Mouse (Mus musculus): ENCODE data around the gene Gast. TPM values are rescaled to one million over a fixed set of nuclear protein-coding genes. Genes with fewer than 3 reads are reported as not detected.
A peak's percentile ranks its signal among the peaks of the same experiment; 100 is the strongest.
"Not testable (repeated sequence)": the region's sequence is repeated elsewhere in the genome, so short reads cannot be mapped to it uniquely, and the experiment has no call there.

The Gast gene
- polyA plus RNA-seq, 1 experiment from 2014 or later, result not detected

DNA sequence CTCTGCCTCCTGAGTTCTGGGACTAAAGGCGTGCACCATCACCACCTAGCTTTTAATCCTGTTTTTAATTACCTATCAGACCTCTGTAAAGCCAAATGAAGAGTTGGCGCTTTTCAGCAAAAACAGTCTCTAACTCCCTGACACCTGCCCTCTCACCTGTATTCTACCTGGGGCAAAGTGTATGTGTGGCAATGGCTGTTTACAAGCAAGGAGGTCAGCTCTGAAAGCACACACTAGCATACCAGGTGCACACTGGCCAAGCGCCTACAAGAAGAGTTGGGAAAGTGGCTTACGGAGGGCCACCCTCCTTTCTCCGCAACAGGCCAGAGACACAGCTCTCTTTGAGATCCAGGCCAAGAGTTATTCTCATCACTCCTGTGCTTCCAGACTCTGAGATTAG lies 18.8 kb upstream of the Gast start:
- H3K27ac ChIP-seq (ENCODE audit: low read depth, low read length), result no peak overlapping the region
- 85% methylated on average over 5 of the region's 5 CpGs for WGBS (ENCODE audit: insufficient replicate concordance)

GRCm38 (mm10) chr11:100317826-100318380 lies 16.3 kb upstream of the Gast start:
- WGBS (ENCODE audit: insufficient replicate concordance), result 60% methylated on average over 6 of the region's 6 CpGs
- Histone ChIP-seq H3K36me3 (ENCODE audit: control insufficient read depth, insufficient read depth, low read length) (peaks cover 9% of the 10 kb centered on the region), H3K9ac (ENCODE audit: low read depth, low read length) (no peak overlapping the region), H3K9me3 (replicated peaks; ENCODE audit: control insufficient read depth, low read length) (no peaks in the 10 kb centered on the region), H3K4me1 (ENCODE audit: control insufficient read depth, insufficient read depth, low read length) (no peaks in the 10 kb centered on the region), H3K27me3 (ENCODE audit: control insufficient read depth, insufficient read depth, low read length) (no peaks in the 10 kb centered on the region), H3K27ac (ENCODE audit: low read depth, low read length) (no peak overlapping the region), H3K4me3 (ENCODE audit: low read depth, low read length) (no peak overlapping the region), H3K4me2 (no peak overlapping the region)
- ATAC-seq (replicated peaks; ENCODE audit: insufficient number of reproducible peaks, low FRiP score, low TSS enrichment), result no peak

More for the DNA sequence above, 18.8 kb upstream of the Gast start:
- Histone ChIP-seq H3K4me2 (no peak overlapping the region), H3K4me1 (ENCODE audit: control insufficient read depth, insufficient read depth, low read length) (peaks cover 2% of the 10 kb centered on the region; the same call in 1 of the 2 replicates), H3K9ac (ENCODE audit: low read depth, low read length) (no peak overlapping the region), H3K27me3 (ENCODE audit: control insufficient read depth, insufficient read depth, low read length) (no peaks in the 10 kb centered on the region), H3K36me3 (ENCODE audit: control insufficient read depth, insufficient read depth, low read length) (no peaks in the 10 kb centered on the region), H3K4me3 (ENCODE audit: low read depth, low read length) (no peak overlapping the region), H3K9me3 (replicated peaks; ENCODE audit: control insufficient read depth, low read length) (no peaks in the 10 kb centered on the region)
- ATAC-seq (replicated peaks; ENCODE audit: insufficient number of reproducible peaks, low FRiP score, low TSS enrichment), result no peak

- Histone ChIP-seq H3K4me1 (ENCODE audit: control insufficient read depth, insufficient read depth, low read length) (no peaks in the 10 kb centered on the region), H3K4me2 (peak overlapping the region; percentile 69), H3K9me3 (replicated peaks; ENCODE audit: control insufficient read depth, low read length) (no peaks in the 10 kb centered on the region), H3K27me3 (ENCODE audit: control insufficient read depth, insufficient read depth, low read length) (no peaks in the 10 kb centered on the region), H3K9ac (ENCODE audit: low read depth, low read length) (peak overlapping the region; percentile 60; the same call in 1 of the 2 replicates), H3K27ac (ENCODE audit: low read depth, low read length) (peak overlapping the region; percentile 99; the same call in 1 of the 2 replicates), H3K36me3 (ENCODE audit: control insufficient read depth, insufficient read depth, low read length) (peaks cover 9% of the 10 kb centered on the region), H3K4me3 (ENCODE audit: low read depth, low read length) (peak overlapping the region; percentile 88)
- no peak for ATAC-seq (replicated peaks; ENCODE audit: insufficient number of reproducible peaks, low FRiP score, low TSS enrichment)
- 77% methylated on average over 10 of the region's 10 CpGs for WGBS (ENCODE audit: insufficient replicate concordance)
Observed at GRCm38 (mm10) chr11:100318529-100319451, 15.4 kb upstream of the Gast start.

DNA sequence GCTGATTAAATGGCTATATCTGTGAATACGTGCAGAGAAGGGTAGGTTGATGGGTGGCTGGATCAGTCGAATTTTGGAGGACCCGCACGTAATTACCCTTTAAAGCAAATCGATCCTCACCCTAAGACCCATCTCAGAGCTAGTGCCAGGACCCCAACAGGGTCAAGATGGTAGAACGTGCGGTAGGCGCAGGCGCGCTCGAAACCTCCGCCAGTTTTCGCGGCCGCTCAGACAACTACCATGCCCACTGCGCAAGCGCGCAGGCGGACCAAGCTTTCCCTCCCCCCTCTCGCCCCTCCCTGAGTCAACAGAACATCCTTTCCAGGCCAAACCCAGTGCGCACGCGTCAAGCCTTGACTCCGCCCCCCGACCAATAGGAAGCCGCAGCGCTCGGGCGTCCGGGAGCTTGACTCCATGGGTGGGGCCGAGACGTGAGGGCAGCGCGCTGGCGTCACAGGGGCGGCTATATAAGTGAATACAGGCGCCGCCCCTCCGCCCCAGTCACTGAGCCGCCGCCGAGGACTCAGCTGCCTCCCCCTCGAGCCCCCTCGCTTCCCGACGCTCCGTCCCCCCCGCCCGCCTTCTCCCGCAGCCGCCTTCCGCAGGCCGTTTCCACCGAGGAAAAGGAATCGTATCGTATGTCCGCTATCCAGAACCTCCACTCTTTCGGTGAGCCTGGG lies 14.6 kb upstream of the Gast start, which contains the start of gene Eif1:
Gene Eif1 (plus strand): TSS at position 394 of the 680 bp plus-strand sequence.
- Histone ChIP-seq H3K36me3 (ENCODE audit: control insufficient read depth, insufficient read depth, low read length) (peaks cover 9% of the 10 kb centered on the region), H3K4me1 (ENCODE audit: control insufficient read depth, insufficient read depth, low read length) (no peaks in the 10 kb centered on the region), H3K27me3 (ENCODE audit: control insufficient read depth, insufficient read depth, low read length) (no peaks in the 10 kb centered on the region), H3K9me3 (replicated peaks; ENCODE audit: control insufficient read depth, low read length) (no peaks in the 10 kb centered on the region), H3K4me2 (peak within 1 kb of the TSS; percentile 85), H3K27ac (ENCODE audit: low read depth, low read length) (peak within 1 kb of the TSS; percentile 99), H3K4me3 (ENCODE audit: low read depth, low read length) (peak within 1 kb of the TSS; percentile 88), H3K9ac (ENCODE audit: low read depth, low read length) (peak within 1 kb of the TSS; percentile 98)
- peak; percentile 89 for ATAC-seq (replicated peaks; ENCODE audit: insufficient number of reproducible peaks, low FRiP score, low TSS enrichment)
- WGBS (ENCODE audit: insufficient replicate concordance), result 1% methylated on average over 55 of the region's 58 CpGs

- WGBS (ENCODE audit: insufficient replicate concordance), result 0% methylated on average over 38 of the region's 40 CpGs
- H3K27ac ChIP-seq (ENCODE audit: low read depth, low read length), result peak overlapping the region; percentile 99
- no peaks in the 10 kb centered on the region for H3K9me3 ChIP-seq (replicated peaks; ENCODE audit: control insufficient read depth, low read length)
- ATAC-seq (replicated peaks; ENCODE audit: insufficient number of reproducible peaks, low FRiP score, low TSS enrichment), result peak; percentile 86
- peak overlapping the region; percentile 98 for H3K9ac ChIP-seq (ENCODE audit: low read depth, low read length)
- H3K4me3 ChIP-seq (ENCODE audit: low read depth, low read length), result peak overlapping the region; percentile 88
- H3K36me3 ChIP-seq (ENCODE audit: control insufficient read depth, insufficient read depth, low read length), result peaks cover 9% of the 10 kb centered on the region
- H3K4me2 ChIP-seq, result peak overlapping the region; percentile 85
- no peaks in the 10 kb centered on the region for H3K27me3 ChIP-seq (ENCODE audit: control insufficient read depth, insufficient read depth, low read length)
- no peaks in the 10 kb centered on the region for H3K4me1 ChIP-seq (ENCODE audit: control insufficient read depth, insufficient read depth, low read length)
Observed at GRCm38 (mm10) chr11:100320172-100320630, 14.0 kb upstream of the Gast start.

- not testable (repeated sequence) for H3K36me3 ChIP-seq (ENCODE audit: control insufficient read depth, insufficient read depth, low read length); H3K27me3 ChIP-seq (ENCODE audit: control insufficient read depth, insufficient read depth, low read length); H3K9me3 ChIP-seq (replicated peaks; ENCODE audit: control insufficient read depth, low read length); ATAC-seq (replicated peaks; ENCODE audit: insufficient number of reproducible peaks, low FRiP score, low TSS enrichment); H3K4me1 ChIP-seq (ENCODE audit: control insufficient read depth, insufficient read depth, low read length)
- peak overlapping the region; percentile 88 for H3K4me3 ChIP-seq (ENCODE audit: low read depth, low read length)
- peak overlapping the region; percentile 99 for H3K27ac ChIP-seq (ENCODE audit: low read depth, low read length)
- peak overlapping the region; percentile 85 for H3K4me2 ChIP-seq
- WGBS (ENCODE audit: insufficient replicate concordance), result 16% methylated on average over 11 of the region's 11 CpGs
- peak overlapping the region; percentile 98 for H3K9ac ChIP-seq (ENCODE audit: low read depth, low read length)
Observed at GRCm38 (mm10) chr11:100320701-100321410, 13.4 kb upstream of the Gast start.

DNA sequence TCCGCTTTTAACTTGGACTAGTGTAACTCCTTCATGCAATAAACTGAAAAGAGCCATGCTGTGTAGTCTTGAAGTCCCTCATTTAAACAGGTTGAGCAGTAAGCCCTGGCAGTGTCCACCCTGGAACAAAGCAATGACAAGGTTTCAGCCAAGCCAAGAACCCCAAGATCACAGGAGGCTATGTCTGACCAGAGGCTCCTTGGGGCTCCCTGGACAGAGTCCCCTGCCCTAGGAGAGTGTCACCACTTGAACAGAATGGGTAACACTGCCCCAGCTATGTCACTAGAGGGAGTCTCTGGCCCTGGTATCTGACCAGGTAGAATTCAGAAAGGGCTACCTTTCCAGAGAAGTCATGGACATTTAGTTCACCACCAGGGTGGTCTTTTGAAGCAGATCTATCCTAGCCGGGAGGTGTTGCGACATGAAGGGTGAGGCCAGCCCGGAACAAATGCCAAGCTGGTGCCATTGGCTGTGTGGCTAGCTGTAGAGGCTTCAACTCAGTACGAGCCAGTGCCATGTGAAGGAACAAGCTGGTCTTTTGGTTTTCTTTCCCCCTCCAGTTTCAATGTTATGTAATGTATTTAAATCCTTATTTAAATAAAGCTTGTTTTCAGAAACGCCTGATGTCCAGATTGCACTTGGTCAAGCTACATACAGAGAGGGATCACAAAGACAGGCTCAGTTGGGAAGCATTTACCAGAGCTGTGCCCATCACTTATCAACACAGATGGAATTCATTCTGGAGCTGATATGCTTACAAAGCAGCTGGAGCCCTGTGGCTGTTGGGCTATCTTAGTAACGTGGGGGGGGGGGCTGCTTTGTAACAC lies 12.5 kb upstream of the Gast start:
- not testable (repeated sequence) for ATAC-seq (replicated peaks; ENCODE audit: insufficient number of reproducible peaks, low FRiP score, low TSS enrichment); H3K9ac ChIP-seq (ENCODE audit: low read depth, low read length); H3K4me1 ChIP-seq (ENCODE audit: control insufficient read depth, insufficient read depth, low read length); H3K9me3 ChIP-seq (replicated peaks; ENCODE audit: control insufficient read depth, low read length); H3K4me3 ChIP-seq (ENCODE audit: low read depth, low read length); H3K27me3 ChIP-seq (ENCODE audit: control insufficient read depth, insufficient read depth, low read length); H3K4me2 ChIP-seq; H3K27ac ChIP-seq (ENCODE audit: low read depth, low read length); H3K36me3 ChIP-seq (ENCODE audit: control insufficient read depth, insufficient read depth, low read length)
- WGBS (ENCODE audit: insufficient replicate concordance), result 76% methylated on average over 7 of the region's 7 CpGs

All from heart, embryonic 11.5 days (tissue).